Comparison of ENCODE assay signal across 7 mouse cellular contexts in genomic region chr7:100121376-100121789, GRCm38 (mm10). TPM values are rescaled to one million over a fixed set of nuclear protein-coding genes. Genes with fewer than 3 reads are reported as not detected.
DNase-seq lines count a peak whose midpoint lies in the region; ATAC-seq and TF ChIP-seq lines count a peak whose summit lies in the region.

Gene Pold3 (minus strand): TSS chr7:100121565.

- TF ChIP-seq CTCF in intestine, postnatal 0 days (IDR thresholded peaks at IDR 0.05; ENCODE audit: low read depth): peak; percentile 51
- TF ChIP-seq CTCF in small intestine, adult 2 months (IDR thresholded peaks at IDR 0.05; ENCODE audit: extremely low read depth, insufficient read length, insufficient replicate concordance, low read depth, low read length): peak; percentile 27; the same call in 1 of the 2 replicates

- peak within 1 kb of the TSS; percentile 96 for H3K27ac ChIP-seq in embryonic facial prominence, embryonic 10.5 days (replicated peaks)
- H3K27ac ChIP-seq in intestine, postnatal 0 days (ENCODE audit: low read depth, low read length): peak within 1 kb of the TSS; percentile 90
- H3K27ac ChIP-seq in midbrain, embryonic 12.5 days (replicated peaks): peak within 1 kb of the TSS; percentile 65
- peak within 1 kb of the TSS; percentile 61 for H3K27ac ChIP-seq in small intestine, adult 2 months (ENCODE audit: insufficient read depth, low read depth, low read length)

- H3K9ac ChIP-seq in intestine, postnatal 0 days (ENCODE audit: low read depth, low read length): peak within 1 kb of the TSS; percentile 85
- peak within 1 kb of the TSS; percentile 82 for H3K9ac ChIP-seq in midbrain, embryonic 12.5 days (replicated peaks)

- H3K27me3 ChIP-seq in embryonic facial prominence, embryonic 10.5 days (replicated peaks; ENCODE audit: low read depth, poor library complexity, severe bottlenecking): no peaks in the 10 kb centered on the region
- H3K27me3 ChIP-seq in intestine, postnatal 0 days (replicated peaks; ENCODE audit: control insufficient read depth, insufficient read depth, low read length): no peaks in the 10 kb centered on the region
- no peaks in the 10 kb centered on the region for H3K27me3 ChIP-seq in midbrain, embryonic 12.5 days
- no peaks in the 10 kb centered on the region for H3K27me3 ChIP-seq in small intestine, adult 2 months (ENCODE audit: control insufficient read depth, insufficient read depth, low read length)

- peak; percentile 100 for DNase-seq in adrenal gland, postnatal 10 days
- DNase-seq in embryonic facial prominence, embryonic 10.5 days (ENCODE audit: low spot score): peak; percentile 100
- DNase-seq in gonadal fat pad, adult 2 months (ENCODE audit: low read depth): peak; percentile 68
- peak; percentile 99 for DNase-seq in left cerebral cortex, postnatal 4 days

- peak within 1 kb of the TSS; percentile 91 for H3K4me3 ChIP-seq in embryonic facial prominence, embryonic 10.5 days
- H3K4me3 ChIP-seq in intestine, postnatal 0 days (ENCODE audit: low read depth, low read length): peak within 1 kb of the TSS; percentile 97
- peak within 1 kb of the TSS; percentile 87 for H3K4me3 ChIP-seq in midbrain, embryonic 12.5 days
- H3K4me3 ChIP-seq in small intestine, adult 2 months (ENCODE audit: low read depth, low read length): peak within 1 kb of the TSS; percentile 86

- peak; percentile 55; the same call in 1 of the 2 replicates for TF ChIP-seq POLR2A in small intestine, adult 2 months (IDR thresholded peaks at IDR 0.05; ENCODE audit: low read depth, low read length)

- H3K36me3 ChIP-seq in embryonic facial prominence, embryonic 10.5 days (replicated peaks): peaks cover 34% of the 10 kb centered on the region
- H3K36me3 ChIP-seq in intestine, postnatal 0 days (ENCODE audit: control insufficient read depth, insufficient read depth): peaks cover 15% of the 10 kb centered on the region; the same call in 1 of the 2 replicates
- H3K36me3 ChIP-seq in midbrain, embryonic 12.5 days: peaks cover 30% of the 10 kb centered on the region
- peaks cover 15% of the 10 kb centered on the region for H3K36me3 ChIP-seq in small intestine, adult 2 months (ENCODE audit: control insufficient read depth, insufficient read depth, low read length)

- intact Hi-C loops in left cerebral cortex, postnatal 4 days (cut with DNase I): loop anchor here (10.0 kb wide), 1 partner anchor 63 kb away; no protein-coding TSS in a partner anchor

- peak; percentile 97 for ATAC-seq in intestine, postnatal 0 days
- peak; percentile 96 for ATAC-seq in midbrain, embryonic 12.5 days (ENCODE audit: low FRiP score, low read depth)

- H3K9me3 ChIP-seq in embryonic facial prominence, embryonic 10.5 days: peaks cover 7% of the 10 kb centered on the region
- H3K9me3 ChIP-seq in intestine, postnatal 0 days (ENCODE audit: control insufficient read depth): no peaks in the 10 kb centered on the region
- H3K9me3 ChIP-seq in midbrain, embryonic 12.5 days: peaks cover 5% of the 10 kb centered on the region; the same call in 1 of the 2 replicates

- WGBS in embryonic facial prominence, embryonic 10.5 days: under 1% methylated on average over 33 of the region's 33 CpGs
- WGBS in intestine, postnatal 0 days: 0% methylated on average over 33 of the region's 33 CpGs
- 0% methylated on average over 32 of the region's 33 CpGs for WGBS in midbrain, embryonic 12.5 days
- WGBS in small intestine, adult 2 months: under 1% methylated on average over 33 of the region's 33 CpGs

- H3K4me1 ChIP-seq in embryonic facial prominence, embryonic 10.5 days: peaks cover 39% of the 10 kb centered on the region
- H3K4me1 ChIP-seq in intestine, postnatal 0 days (replicated peaks; ENCODE audit: control insufficient read depth, insufficient read depth, low read length): no peaks in the 10 kb centered on the region
- H3K4me1 ChIP-seq in midbrain, embryonic 12.5 days: peaks cover 15% of the 10 kb centered on the region
- peaks cover 3% of the 10 kb centered on the region; the same call in 1 of the 2 replicates for H3K4me1 ChIP-seq in small intestine, adult 2 months (ENCODE audit: control insufficient read depth, insufficient read depth, insufficient read length, low read length)

- H3K4me2 ChIP-seq in intestine, postnatal 0 days (replicated peaks; ENCODE audit: low read depth): peak within 1 kb of the TSS; percentile 89
- peak within 1 kb of the TSS; percentile 77 for H3K4me2 ChIP-seq in midbrain, embryonic 12.5 days (replicated peaks)

RNA-seq across cellular contexts. Expression of gene Pold3, which starts in this region (rescaled TPM):
- 10 to 100 TPM; 21.7 to 33.0 TPM for total RNA-seq in adrenal gland, postnatal 10 days (2021)
- polyA plus RNA-seq in embryonic facial prominence, embryonic 10.5 days (2016; fragmentation: Nextera tagmentation; extraction: Ambion mirVana): 103 and 106 TPM in 2 replicates
- polyA plus RNA-seq in gonadal fat pad, adult 2 months (2012; rRNA removed): 7.8 and 8.5 TPM in 2 replicates
- polyA plus RNA-seq in intestine, postnatal 0 days (2015; fragmentation: Nextera tagmentation; extraction: Ambion mirVana): 18.3 and 22.1 TPM in 2 replicates
- total RNA-seq in left cerebral cortex, postnatal 4 days (2021): 10 to 100 TPM; 49.6 to 51.8 TPM
- polyA plus RNA-seq in midbrain, embryonic 12.5 days (2016; fragmentation: Nextera tagmentation; extraction: Ambion mirVana): 78.4 and 86.3 TPM in 2 replicates
- polyA plus RNA-seq in small intestine, adult 2 months (2012; rRNA removed): 2.4 and 4.2 TPM in 2 replicates

Comparison
In these comparisons a context has a peak if more than half of its experiments do, and no peak if none do; other contexts are left out.
1. Peak in every context shown above with its lines: DNase-seq, ATAC-seq, H3K4me3 ChIP-seq and H3K27ac ChIP-seq.